Mouse (Mus musculus): ENCODE data around the gene Zfp991.
"Not testable (repeated sequence)": the region's sequence is repeated elsewhere in the genome, so short reads cannot be mapped to it uniquely, and the experiment has no call there.

DNA sequence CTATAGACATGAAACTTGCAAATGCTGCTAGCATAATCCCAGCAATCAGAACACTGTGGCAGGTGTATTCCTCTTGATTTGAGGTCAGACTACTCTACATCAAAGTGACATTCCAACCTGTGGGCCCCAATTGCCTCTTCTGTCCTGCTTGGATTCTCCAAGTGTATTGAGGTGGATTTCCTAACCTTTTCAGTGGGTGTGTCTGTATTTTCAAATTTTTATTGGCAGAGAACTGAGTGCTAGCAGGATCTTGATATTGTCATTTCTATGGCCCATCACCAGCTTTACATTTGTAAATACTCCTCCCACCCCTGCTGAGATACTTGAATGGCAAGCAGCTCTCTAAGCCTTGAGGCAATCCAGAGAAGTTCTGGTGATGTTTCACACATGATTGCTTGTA, 3.7 kb upstream of the Zfp991 start:
- not testable (repeated sequence) for TF ChIP-seq GATA1, TAL1 (IDR thresholded peaks at IDR 0.05; ENCODE audit: low read length)
